8 mouse cellular contexts compared by ENCODE assay signal in the genomic region with DNA sequence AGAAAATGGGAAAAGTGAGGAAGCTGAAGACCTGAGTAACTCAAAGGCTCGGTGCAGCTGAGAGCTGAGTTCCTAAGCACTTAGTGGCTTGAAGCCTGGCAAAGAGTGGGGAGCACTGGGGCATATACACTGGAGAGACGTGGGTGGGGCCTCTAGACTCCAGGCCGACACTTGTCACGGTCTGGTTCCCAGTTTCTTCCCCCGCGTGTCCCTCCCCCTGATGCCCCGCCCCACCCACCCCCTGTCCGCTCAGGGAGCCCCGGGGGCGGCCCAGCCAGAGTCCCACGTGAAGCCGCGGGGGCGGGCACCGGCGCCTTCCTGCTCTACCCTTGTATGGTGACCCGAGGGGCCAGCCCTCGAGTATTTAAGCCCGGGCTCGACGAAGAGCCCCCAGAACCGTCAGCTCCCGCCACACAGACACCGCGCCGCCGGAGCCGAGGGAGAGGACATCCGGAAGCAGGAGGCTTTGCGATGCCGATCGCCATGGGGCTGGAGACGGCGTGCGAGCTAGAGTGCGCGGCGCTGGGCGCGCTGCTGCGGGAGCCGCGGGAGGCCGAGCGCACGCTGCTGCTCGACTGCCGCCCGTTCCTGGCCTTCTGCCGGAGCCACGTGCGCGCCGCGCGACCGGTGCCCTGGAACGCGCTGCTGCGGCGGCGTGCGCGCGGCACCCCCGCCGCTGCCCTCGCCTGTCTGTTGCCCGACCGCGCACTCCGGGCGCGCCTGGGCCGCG. TPM values are rescaled to one million over a fixed set of nuclear protein-coding genes. Genes with fewer than 3 reads are reported as not detected.
DNase-seq lines count a peak whose midpoint lies in the region; ATAC-seq lines count a peak whose summit lies in the region.

A gene (plus strand): TSS at position 393 of the 730 bp plus-strand sequence.

- H3K27me3 ChIP-seq in embryonic facial prominence, embryonic 15.5 days, result peaks cover 14% of the 10 kb centered on the region
- H3K27me3 ChIP-seq in heart, embryonic 12.5 days (replicated peaks), result peaks cover 16% of the 10 kb centered on the region
- no peaks in the 10 kb centered on the region for H3K27me3 ChIP-seq in kidney, embryonic 16.5 days (ENCODE audit: insufficient read depth, low read length)
- H3K27me3 ChIP-seq in liver, embryonic 11.5 days (replicated peaks; ENCODE audit: control insufficient read depth, insufficient read depth, low read length), result peaks cover 5% of the 10 kb centered on the region

- peaks cover 22% of the 10 kb centered on the region for H3K4me1 ChIP-seq in embryonic facial prominence, embryonic 15.5 days
- H3K4me1 ChIP-seq in heart, embryonic 12.5 days (replicated peaks), result peaks cover 41% of the 10 kb centered on the region
- H3K4me1 ChIP-seq in kidney, embryonic 16.5 days (ENCODE audit: insufficient read depth, low read length), result peaks cover 27% of the 10 kb centered on the region
- H3K4me1 ChIP-seq in liver, embryonic 11.5 days (replicated peaks; ENCODE audit: control insufficient read depth, insufficient read depth, low read length), result peaks cover 32% of the 10 kb centered on the region

- H3K4me3 ChIP-seq in embryonic facial prominence, embryonic 15.5 days (replicated peaks), result peak within 1 kb of the TSS; percentile 52
- peak within 1 kb of the TSS; percentile 60 for H3K4me3 ChIP-seq in heart, embryonic 12.5 days
- peak within 1 kb of the TSS; percentile 61 for H3K4me3 ChIP-seq in kidney, embryonic 16.5 days (ENCODE audit: low read length)
- peak within 1 kb of the TSS; percentile 67 for H3K4me3 ChIP-seq in liver, embryonic 11.5 days (ENCODE audit: low read depth, low read length)

- H3K9ac ChIP-seq in embryonic facial prominence, embryonic 15.5 days, result peak within 1 kb of the TSS; percentile 35
- peak within 1 kb of the TSS; percentile 77 for H3K9ac ChIP-seq in heart, embryonic 12.5 days
- peak within 1 kb of the TSS; percentile 76 for H3K9ac ChIP-seq in kidney, embryonic 16.5 days (replicated peaks; ENCODE audit: low read length)
- peak within 1 kb of the TSS; percentile 71 for H3K9ac ChIP-seq in liver, embryonic 11.5 days (ENCODE audit: low read depth, low read length)

- no peaks in the 10 kb centered on the region for H3K36me3 ChIP-seq in embryonic facial prominence, embryonic 15.5 days
- no peaks in the 10 kb centered on the region for H3K36me3 ChIP-seq in heart, embryonic 12.5 days
- H3K36me3 ChIP-seq in kidney, embryonic 16.5 days (ENCODE audit: insufficient read depth, low read length), result no peaks in the 10 kb centered on the region
- no peaks in the 10 kb centered on the region for H3K36me3 ChIP-seq in liver, embryonic 11.5 days (ENCODE audit: control insufficient read depth, insufficient read depth, low read length)

- peak; percentile 69 for ATAC-seq in embryonic facial prominence, embryonic 15.5 days (ENCODE audit: insufficient number of reproducible peaks, low FRiP score, low TSS enrichment, low read depth)
- ATAC-seq in heart, embryonic 12.5 days (ENCODE audit: insufficient number of reproducible peaks, low FRiP score), result peak; percentile 88
- ATAC-seq in kidney, embryonic 16.5 days (ENCODE audit: low FRiP score, low TSS enrichment), result peak; percentile 92
- ATAC-seq in liver, embryonic 11.5 days (replicated peaks; ENCODE audit: low FRiP score), result peak; percentile 81
- ATAC-seq in monocyte, adult 5-6 weeks (replicated peaks; ENCODE audit: insufficient number of reproducible peaks, low FRiP score, low TSS enrichment, poor library complexity, severe bottlenecking), result peak; percentile 55

- no peak within 1 kb of the TSS for H3K27ac ChIP-seq in embryonic facial prominence, embryonic 15.5 days (replicated peaks)
- H3K27ac ChIP-seq in heart, embryonic 12.5 days (ENCODE audit: poor library complexity, severe bottlenecking), result peak within 1 kb of the TSS; percentile 46
- H3K27ac ChIP-seq in kidney, embryonic 16.5 days (ENCODE audit: low read length), result peak within 1 kb of the TSS; percentile 74
- peak within 1 kb of the TSS; percentile 33; the same call in 1 of the 2 replicates for H3K27ac ChIP-seq in liver, embryonic 11.5 days (ENCODE audit: low read depth, low read length)

- no peaks in the 10 kb centered on the region for H3K9me3 ChIP-seq in embryonic facial prominence, embryonic 15.5 days (replicated peaks)
- no peaks in the 10 kb centered on the region for H3K9me3 ChIP-seq in heart, embryonic 12.5 days (replicated peaks)
- H3K9me3 ChIP-seq in kidney, embryonic 16.5 days (ENCODE audit: low read length), result no peaks in the 10 kb centered on the region
- H3K9me3 ChIP-seq in liver, embryonic 11.5 days (ENCODE audit: control insufficient read depth, low read length), result no peaks in the 10 kb centered on the region

- H3K4me2 ChIP-seq in embryonic facial prominence, embryonic 15.5 days (replicated peaks), result peak within 1 kb of the TSS; percentile 95
- H3K4me2 ChIP-seq in heart, embryonic 12.5 days, result peak within 1 kb of the TSS; percentile 76
- peak within 1 kb of the TSS; percentile 88 for H3K4me2 ChIP-seq in kidney, embryonic 16.5 days (replicated peaks; ENCODE audit: low read depth, low read length)
- peak within 1 kb of the TSS; percentile 88 for H3K4me2 ChIP-seq in liver, embryonic 11.5 days

- WGBS in embryonic facial prominence, embryonic 15.5 days, result under 1% methylated on average over 76 of the region's 76 CpGs
- under 1% methylated on average over 68 of the region's 76 CpGs for WGBS in heart, embryonic 12.5 days
- WGBS in kidney, embryonic 16.5 days, result 0% methylated on average over 72 of the region's 76 CpGs
- WGBS in liver, embryonic 11.5 days, result under 1% methylated on average over 74 of the region's 76 CpGs

- DNase-seq in 416B (ENCODE audit: low read depth), result peak; percentile 98
- DNase-seq in adrenal gland, postnatal 4 days (ENCODE audit: low spot score in 2 of 2), result peak; percentile 35 to 64
- peak; percentile 84 for DNase-seq in liver, embryonic 11.5 days (ENCODE audit: low spot score)
- DNase-seq in spleen, postnatal 14 days (ENCODE audit: low spot score in 2 of 2), result peak; percentile 88 to 94

RNA-seq across cellular contexts. Expression of the gene that starts here (rescaled TPM):
- total RNA-seq in adrenal gland, postnatal 4 days (2021), result 1 to 10 TPM; 2.5 to 2.7 TPM
- polyA plus RNA-seq in embryonic facial prominence, embryonic 15.5 days (2015; fragmentation: Nextera tagmentation; extraction: Ambion mirVana), result 9.1 and 10.6 TPM in 2 replicates
- 23.8 and 26.3 TPM in 2 replicates for polyA plus RNA-seq in heart, embryonic 12.5 days (2016; fragmentation: Nextera tagmentation; extraction: Ambion mirVana)
- polyA plus RNA-seq in kidney, embryonic 16.5 days (2015; fragmentation: Nextera tagmentation; extraction: Ambion mirVana), result 7.8 and 8.3 TPM in 2 replicates
- 8.8 and 10.1 TPM in 2 replicates for polyA plus RNA-seq in liver, embryonic 11.5 days (2014; fragmentation: Nextera tagmentation; extraction: Ambion mirVana)
- total RNA-seq in monocyte, adult 5-6 weeks (2017), result 141 to 443 TPM (median 158 TPM) in 3 replicates

Comparison
In these comparisons a context has a peak if more than half of its experiments do, and no peak if none do; other contexts are left out.
1. RNA of the gene that starts here (total RNA-seq): 141 to 443 TPM in monocyte, adult 5-6 weeks; 2.5 to 2.7 TPM in adrenal gland, postnatal 4 days; every median in the first group is over 10 times any median in the second.
2. Peak in every context shown above with its lines, with median percentiles within 50 percentile points of each other: DNase-seq, ATAC-seq, H3K4me2 ChIP-seq, H3K4me3 ChIP-seq and H3K9ac ChIP-seq.